Mouse (Mus musculus): ENCODE data around the gene Tmem104.

DNA sequence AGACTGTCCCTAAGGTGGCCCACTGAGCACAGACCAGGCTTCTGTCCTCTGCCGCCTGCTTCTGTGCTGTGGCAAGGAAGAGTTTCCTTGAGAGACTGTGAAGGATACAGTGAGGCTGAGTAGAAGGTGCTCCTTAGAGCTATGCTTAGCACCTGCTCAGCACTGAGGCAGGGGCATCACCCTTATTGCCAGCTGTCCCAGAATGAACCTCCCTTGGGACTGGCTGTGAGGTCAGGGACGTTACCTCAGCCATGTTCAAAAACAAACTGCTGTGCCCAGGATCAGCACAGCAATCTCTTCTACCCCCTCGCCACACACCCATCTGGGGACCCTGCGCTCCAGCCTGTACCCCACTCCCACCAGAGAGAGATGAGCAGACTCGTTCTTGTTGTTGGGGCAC lies 45.6 kb downstream of the Tmem104 start:
- no peak for TF ChIP-seq POLR2A (IDR thresholded peaks at IDR 0.05; ENCODE audit: control insufficient read depth, extremely low read depth, insufficient read depth, low read length, poor library complexity)
- TF ChIP-seq CTCF (IDR thresholded peaks at IDR 0.05; ENCODE audit: borderline replicate concordance, control insufficient read depth, extremely low read depth, insufficient read depth, low read length, poor library complexity), result no peak

All from thymus, adult 2 months (tissue).